Mouse (Mus musculus): Measurements from ENCODE around the gene Mark2.
A peak's percentile ranks its signal among the peaks of the same experiment; 100 is the strongest.

The Mark2 gene

DNA sequence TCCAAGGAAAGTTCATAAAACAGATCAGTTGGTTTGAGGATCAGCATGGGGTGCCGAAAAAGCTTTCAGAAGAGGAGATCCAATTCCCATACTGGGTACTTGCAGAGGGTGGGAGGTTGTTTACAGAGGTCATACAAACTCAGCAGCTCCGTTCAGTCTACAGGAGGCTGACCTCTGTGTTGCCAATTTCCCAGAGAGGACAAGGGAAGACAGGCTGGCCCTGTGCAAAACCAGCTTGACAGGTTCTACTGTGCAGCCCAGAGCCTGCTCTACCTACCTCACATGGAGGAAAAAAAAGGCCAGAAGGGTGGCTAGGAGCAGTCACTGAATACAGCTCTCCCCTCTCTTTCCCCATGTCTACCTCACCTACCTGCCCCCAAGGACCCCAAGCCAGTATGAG lies 7.6 kb downstream of the Mark2 start:
- no peak for DNase-seq (ENCODE audit: low spot score)

DNA sequence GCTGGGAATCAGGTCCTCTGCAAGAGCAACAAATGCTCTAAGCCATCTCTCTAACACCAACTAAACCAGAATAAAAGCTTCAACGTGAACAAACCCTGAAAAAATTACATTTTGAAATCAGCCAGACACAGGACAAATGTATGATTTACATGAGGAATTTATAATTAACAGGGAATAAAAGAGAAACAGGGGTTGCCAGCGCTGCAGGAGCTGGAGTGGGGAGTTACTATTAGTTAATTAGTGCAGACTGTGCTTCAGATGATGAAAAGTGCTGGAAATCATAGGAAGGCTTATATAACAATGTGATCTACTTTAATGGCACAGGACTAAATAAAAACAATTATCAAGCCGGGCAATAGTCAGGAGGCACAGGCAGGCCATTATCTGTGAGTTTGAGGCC lies 20.3 kb downstream of the Mark2 start:
- DNase-seq (ENCODE audit: low spot score): no peak

DNA sequence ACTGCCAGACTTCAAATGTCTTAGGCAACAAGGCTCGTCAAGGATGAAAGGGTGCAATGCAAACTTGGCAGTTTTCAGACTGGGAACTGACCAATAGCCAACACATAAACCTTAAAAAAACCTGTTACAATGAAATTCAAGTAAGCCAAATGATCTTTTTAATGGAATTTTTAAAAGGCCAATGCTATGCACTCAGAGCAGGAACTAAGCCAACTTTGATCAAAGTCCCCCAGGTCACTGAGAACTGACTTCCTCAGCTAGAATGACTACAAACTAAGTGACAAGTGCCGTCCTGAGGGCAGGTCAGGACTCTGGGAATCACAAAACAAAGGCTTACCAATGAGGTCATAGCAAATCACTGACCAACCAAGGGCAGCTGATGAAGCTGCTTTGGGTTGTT lies 21.5 kb downstream of the Mark2 start:
- DNase-seq (ENCODE audit: low spot score): no peak

DNA sequence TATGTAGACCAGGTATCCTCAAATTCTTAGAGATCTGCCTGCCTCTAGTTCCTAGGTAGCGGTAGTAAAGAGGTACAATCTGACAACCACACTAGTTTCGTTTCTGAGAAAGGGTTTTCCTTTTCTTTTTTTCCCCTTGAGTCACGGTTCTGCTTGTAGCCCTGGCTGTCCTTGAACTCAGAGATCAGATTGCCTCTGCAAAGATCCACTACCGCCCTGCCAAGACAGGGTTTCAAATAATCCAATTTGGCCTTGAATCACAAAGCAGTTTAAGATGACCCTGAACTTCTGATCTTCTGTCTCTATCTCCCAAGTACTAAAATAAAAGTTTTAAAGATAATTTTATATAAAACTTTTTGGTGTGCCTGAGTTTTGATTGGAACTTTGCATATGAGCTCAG lies 23.9 kb downstream of the Mark2 start:
- no peak for DNase-seq (ENCODE audit: low spot score)

DNA sequence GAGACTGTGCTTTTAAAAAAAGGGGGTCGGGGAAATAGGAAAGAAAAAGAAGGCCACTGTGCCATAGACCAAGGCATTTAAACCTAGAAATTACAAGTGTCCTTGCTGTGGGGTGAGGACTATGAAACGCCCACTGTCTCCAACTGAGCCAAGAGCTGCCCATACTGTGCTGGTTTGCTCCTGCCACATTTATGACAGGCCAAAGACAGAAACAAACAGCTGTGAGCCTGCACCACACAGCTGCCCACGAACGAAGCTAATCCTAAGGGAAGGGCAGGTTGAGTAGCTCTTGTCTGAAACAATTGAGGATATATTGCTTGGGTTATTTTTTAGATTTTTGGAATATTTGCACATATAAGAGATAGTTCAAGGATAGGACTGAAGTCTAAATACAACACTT lies 24.8 kb downstream of the Mark2 start:
- DNase-seq (ENCODE audit: low spot score): no peak

DNA sequence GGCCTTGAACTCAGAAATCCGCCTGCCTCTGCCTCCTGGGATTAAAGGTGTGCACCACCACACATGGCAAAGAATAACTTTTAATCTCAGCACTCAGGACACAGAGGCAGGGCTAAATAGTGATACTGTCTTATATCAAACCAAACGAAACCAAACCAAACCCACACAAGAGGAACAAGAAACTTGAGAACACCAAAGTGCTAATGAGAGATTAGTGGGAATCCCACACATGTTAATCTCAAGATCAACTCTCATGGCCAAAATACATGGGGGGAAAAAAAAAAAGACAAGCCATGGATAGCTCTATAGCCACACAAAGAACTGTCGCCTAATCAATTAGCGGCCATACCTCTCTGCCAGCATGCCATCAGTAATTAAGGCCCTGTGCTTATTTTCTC lies 26.1 kb downstream of the Mark2 start:
- no peak for DNase-seq (ENCODE audit: low spot score)

DNA sequence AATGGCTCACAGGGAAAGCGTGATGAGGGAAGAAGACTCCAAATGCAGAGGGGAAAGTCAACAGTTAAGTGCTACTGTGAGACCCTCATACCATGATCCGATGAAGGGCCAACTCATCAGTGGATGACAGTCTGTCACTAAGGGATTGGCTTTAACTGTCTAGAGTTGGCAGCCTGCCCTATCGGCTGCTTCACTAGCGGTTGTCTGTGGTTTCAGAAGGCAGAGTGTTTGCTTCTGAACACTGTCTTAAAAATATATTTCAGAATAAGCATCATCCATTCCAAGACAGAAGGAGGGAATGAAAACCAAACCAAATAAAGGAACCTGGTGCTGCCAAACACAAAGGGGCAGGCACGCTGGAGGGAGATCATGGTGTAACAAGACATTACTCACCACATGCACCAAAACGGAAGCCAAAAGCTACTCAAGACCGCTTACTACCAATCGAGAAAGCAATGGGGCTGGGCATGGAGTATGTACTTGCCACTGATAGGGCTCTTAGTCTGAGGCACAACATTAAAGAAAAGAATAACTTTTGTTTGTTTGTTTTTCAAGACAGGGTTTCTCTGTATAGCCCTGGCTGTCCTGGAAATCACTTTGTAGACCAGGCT lies 26.6 kb downstream of the Mark2 start:
- no peak for DNase-seq (ENCODE audit: low spot score)

DNA sequence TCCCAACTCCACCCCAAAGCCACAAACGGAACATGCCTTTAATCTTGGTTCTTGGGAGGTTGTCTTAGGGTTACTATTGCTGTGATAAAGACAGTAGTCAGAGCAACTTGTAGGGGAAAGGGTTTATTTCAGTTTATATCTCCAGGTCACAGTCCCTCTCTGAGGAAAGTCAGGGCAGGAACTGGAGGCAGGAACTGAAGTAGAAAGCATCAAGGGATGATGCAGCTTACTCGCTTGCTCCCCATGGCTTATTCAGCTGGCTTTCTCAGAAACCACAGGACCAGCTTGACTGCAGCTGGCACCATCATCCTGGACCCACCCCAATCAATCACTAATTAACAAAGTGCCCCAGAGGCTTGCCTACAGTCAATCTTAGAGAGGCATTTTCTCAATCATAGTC lies 28.0 kb downstream of the Mark2 start:
- DNase-seq (ENCODE audit: low spot score): no peak

DNA sequence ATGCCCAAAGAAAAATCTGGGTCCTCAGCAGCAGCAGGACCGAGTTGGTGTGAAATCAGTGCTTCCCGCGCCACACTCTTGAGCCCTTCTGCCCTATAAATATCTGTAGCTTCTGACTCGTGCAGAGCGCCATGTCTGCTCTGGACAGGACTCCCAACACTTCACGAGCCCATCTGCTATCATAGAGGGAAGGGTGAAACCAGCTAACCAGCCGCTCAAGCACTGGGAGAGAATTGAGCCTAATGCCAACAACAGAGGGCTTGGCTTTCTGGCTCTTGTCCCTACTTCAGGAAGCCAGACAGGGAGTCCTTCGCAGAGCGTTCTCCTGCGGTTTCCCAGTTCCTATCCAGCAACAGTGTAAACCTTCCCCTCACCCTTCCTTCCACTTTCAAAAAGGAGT lies 30.4 kb downstream of the Mark2 start:
- no peak for DNase-seq (ENCODE audit: low spot score)

DNA sequence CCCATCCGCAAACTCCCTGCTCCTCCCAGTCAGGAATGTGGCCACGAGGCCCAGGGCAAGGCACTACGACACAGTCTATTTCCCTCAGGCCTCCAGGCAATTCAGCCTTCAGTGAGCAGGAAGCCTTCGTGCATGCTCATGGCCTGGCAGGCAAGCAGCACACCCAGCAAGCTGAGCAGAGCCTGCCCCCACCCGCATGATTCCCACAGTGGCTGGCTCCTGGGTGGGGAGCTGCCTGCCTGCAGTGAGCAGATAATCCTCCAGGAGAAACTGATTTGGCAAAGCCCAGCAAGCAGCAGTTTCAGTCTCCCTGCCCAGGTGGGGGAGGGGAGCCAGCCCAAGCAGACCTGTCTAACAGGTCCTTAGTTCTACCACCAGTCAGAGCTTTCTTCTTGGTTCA lies 31.0 kb downstream of the Mark2 start:
- DNase-seq (ENCODE audit: low spot score): peak; percentile 72

DNA sequence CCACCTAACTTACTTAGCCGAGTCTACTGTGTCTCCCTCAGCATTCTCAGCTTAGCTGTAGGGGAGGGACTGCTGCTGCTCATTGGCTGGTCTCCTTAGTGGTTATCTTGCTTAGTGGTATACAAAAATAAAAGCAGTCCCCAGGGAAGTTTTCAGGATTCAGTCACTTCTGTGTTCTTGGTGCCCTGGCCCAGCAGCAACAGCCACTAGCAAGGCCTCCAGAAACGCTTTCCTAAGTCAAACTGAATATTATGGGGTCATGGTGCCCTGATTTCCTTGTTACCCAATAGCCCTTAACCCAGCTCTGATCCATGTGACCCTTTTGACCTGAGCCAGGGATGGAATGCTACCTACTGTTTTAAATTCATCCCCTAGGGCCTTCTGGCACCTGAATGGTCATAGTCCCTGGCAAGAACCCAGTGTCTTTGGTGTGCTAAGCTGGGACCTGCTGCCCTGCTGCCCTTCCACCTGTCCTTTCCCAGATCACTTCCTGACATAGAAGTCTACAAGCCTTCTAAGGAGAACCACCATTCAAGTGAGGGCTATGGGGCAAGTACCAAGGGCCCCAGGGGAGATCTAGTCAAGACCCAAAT lies 31.8 kb downstream of the Mark2 start:
- DNase-seq (ENCODE audit: low spot score): no peak

DNA sequence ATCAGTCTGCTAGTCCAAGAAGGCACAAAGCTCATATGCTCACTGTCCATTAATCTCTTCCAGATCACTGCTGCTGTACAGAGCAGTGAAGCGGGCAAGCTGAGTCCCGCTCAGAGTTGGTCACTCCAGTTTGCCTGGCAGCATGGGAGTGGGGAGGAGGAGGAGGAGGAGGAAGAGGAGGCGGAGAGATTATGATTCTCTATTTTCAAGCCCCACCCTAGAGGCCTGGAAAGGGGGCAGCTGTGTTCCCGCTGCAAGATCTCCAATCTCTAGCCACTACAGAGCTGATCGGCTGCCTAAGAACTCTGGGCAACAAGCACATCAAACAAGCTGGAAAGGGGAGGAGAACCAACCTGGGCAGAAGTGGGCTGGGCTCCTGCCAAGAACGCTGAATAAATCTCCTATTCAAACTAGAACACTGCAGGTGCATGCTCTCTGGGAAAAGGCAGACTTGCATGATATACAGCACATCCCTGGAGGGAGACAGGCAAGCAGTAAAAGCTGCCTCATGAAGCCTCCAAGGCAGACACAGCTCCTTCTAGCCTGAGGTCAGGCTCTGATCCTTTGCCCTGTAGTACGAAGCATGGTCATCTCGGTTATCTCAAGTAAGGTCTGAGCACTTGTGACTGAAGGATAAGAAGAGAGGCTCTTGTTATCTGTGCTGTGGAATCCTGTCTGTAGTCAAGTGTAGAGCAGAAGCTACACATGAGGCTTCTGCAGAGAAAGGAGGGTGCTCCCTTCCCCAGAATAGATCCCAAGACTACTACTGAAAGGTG lies 33.5 kb downstream of the Mark2 start:
- DNase-seq (ENCODE audit: low spot score): peak; percentile 56

DNA sequence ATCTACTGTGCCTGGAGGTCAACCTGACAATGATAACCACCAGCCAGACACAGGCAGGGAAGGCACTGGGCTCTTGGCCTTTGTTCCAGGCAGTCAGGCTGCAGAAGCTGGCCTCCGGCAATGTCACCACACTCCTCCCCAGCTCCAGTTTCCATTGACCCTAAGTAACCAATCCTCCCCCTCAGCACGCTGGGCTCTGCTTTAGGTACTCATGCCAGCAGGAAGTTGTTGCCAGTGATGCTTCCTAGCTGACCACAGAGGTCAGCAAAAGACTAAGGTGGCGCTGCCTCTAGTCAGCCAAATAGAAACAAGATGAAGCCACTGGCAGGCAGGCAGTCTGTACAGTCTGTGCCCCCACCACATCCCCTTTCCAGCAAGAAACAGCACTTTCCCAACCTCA lies 34.7 kb downstream of the Mark2 start:
- no peak for DNase-seq (ENCODE audit: low spot score)

DNA sequence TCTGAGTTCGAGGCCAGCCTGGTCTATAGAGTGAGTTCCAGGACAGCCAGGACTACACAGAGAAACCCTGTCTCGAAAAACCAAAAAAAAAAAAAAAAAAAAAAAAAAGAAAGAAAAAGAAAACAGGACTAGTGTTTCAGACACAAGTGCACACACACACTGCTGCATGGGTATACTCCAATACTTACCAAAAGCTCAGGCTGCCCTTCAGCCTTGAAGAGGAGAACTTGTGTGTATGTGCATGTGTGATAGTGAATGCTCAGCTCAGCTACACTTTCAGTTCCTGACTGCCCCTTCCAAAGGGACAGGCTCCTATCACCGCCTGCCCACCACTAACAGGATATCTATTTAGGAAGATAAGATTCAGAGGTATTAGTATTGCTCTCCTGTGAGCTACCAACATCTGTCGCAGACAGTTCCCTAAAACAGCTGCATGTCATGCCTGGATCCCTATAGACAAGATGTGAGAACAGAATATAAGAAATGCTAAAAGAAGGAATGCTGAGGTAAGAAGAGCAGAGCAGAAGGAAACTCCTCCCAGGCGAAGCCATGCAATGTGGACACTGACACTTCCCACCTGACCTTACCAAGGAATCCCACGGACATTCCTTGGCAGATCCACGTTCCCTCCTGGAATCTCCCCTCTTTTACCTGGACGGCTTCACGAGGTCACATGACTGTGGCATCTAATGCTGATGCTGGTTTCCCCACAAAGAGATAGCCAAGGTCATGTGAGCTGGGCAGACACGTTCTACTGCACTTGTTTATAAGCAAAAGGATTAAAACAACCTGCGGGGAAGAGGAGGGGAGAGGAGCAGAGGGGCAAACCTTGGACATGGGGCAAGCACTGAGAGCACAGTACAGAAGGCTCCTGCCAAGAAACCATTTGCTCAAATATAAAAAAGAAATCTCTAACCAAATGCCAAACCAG lies 36.0 kb downstream of the Mark2 start:
- no peak for DNase-seq (ENCODE audit: low spot score)

DNA sequence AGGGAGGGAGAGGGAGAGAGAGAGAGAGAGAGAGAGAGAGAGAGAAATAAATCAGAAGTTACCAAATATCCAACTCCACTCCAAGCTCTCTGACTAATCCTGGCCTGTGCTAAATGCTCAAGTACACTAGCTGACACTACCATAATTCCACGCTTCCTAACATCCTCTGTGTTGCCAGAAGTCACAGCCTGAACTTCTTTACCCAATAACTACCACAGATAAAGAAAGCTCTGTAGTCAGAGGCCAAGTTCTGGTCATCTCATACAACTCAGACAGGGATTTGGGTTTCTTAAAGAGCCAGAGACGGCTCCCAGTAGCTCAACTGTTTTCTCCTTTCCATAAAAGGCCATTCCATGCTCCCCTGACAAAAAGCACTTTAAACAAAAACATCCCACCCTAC lies 36.9 kb downstream of the Mark2 start:
- no peak for DNase-seq (ENCODE audit: low spot score)

DNA sequence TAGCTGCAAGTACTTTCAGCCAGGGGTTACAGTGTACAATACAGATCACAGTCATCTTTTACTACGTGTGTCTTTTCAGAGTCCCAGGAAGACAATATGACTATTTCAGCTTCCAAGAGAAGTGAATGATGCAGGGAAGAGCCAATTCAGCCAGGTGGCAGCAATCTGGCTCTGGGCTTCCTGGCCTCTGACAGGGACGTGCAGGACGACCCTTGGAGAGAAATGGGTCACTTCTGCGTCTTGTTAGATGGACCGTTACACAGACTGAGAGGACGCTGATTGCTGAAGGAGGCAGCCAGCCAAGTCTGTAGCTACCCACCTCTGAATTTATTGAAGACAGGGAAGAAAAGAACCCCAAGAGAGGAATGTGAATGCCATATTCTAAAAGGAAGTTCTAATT lies 37.9 kb downstream of the Mark2 start:
- no peak for DNase-seq (ENCODE audit: low spot score)

DNA sequence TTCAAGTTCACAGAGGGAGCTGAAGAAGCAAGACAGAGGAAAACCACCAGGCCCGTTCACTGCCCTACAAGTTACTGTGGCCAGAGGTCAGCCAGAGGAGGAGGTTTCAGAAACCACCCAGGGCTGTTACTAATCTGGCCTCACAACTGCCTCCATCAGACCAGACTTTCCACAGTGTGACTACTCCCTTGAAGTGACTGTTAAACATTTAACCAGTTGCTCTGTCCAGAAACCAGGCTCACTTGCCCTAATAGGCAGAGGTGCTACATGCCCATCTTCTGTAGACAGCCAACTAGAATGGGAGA lies 39.2 kb downstream of the Mark2 start:
- no peak for DNase-seq (ENCODE audit: low spot score)

DNA sequence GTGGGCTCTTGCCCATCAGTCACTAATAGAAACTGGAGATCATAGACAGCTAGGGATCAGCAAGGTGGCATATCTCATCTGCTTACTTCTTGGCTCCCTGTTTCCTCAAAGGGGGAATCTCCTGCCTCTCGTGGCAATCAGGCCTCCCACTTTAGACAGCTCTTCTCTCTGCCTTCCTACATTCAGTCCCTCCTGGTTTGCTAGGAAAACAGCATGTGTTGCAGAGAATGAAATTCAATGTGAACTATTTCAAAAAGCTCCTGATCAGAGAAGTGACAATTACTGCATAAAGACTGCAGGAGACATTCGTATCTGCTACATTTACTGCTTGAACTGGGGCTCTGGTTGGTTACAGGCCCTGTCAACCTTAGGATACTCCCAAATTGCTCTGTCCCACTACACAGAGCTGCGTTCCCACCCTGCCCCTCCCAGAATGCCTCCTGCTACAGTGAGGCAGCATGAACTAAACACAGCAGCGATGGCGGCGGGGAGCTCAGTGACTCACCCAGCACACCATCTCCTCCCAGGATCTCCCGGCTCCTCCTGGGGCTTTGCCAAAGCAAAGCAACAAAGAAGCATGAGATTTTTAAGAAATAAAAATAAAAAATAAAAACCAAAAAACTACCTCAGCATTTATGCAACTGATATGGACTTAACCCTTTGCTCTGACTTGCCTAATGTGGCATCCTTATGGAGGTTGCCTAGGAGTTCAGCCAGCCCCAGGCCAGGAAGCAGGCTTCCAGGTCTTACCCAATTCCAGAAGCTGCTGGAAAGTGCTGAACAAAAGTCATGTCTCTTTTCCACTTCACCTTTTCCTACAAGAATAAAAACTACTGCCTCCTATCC lies 39.8 kb downstream of the Mark2 start:
- no peak for DNase-seq (ENCODE audit: low spot score)

DNA sequence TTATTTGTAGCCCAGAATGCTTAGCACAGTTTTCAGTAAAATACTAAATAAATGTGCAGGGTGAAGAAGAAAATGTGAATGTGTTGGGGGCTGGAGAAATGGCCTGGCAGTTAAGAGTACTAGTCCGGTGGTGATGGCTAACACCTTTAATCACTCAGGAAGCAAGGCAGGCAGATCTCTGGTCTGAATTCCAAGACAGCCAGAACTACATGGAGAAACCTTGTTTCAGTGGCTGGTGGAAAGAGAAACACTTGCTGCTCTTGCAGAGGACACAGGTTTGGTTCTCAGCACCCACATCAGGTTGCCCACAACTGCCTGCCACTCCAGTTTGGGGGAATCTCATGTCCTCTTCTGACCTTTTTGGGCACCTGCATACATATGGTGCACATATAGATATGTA lies 41.6 kb downstream of the Mark2 start:
- no peak for DNase-seq (ENCODE audit: low spot score)

DNA sequence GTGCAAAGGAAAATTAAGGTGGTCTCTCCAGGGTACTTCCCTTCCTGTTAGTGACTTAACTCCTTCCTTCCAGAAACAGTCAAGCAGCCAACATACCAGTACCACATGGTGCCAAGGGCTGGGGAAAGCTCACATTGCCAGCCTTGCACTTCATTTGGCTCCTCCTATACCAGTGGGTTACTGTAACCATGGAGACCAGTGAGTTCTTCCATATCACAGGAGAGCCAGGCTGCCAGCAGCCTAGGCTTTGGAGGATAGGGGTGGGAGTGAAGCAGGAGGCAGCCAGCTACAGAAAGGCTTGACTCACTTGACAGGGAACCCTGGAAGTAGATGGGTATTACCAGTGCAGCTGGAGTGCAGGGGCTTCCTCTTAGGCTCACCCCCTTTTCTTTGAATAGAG lies 42.6 kb downstream of the Mark2 start:
- no peak for DNase-seq (ENCODE audit: low spot score)

DNA sequence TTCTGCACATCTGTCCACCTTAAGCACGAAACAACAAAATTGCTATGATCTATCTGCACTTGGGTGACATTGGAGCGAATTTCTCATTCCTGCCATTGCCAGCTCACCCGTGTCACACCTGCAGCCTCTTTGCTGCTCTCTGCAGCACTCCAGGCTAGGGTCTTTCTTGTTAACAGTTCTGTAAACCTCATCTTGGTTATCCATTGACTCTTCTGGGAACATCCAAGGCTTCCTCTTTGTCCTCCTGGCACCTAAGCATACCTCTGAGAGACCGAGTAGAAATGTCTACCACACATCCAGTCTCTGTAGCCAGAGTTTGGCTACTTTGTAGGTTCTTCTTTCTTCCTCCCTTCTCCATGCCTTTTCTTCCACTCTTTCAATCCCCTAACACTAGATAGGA lies 45.7 kb downstream of the Mark2 start:
- peak; percentile 43 for DNase-seq (ENCODE audit: low spot score)

All from yolk sac, embryonic 10.5 days (tissue).